Mouse (Mus musculus): ENCODE results near the gene Clcn3. TPM values are rescaled to one million over a fixed set of nuclear protein-coding genes. Genes with fewer than 3 reads are reported as not detected.

Clcn3 gene
- polyA plus RNA-seq, 1 experiment from 2014 or later, result 53.4 TPM

DNA sequence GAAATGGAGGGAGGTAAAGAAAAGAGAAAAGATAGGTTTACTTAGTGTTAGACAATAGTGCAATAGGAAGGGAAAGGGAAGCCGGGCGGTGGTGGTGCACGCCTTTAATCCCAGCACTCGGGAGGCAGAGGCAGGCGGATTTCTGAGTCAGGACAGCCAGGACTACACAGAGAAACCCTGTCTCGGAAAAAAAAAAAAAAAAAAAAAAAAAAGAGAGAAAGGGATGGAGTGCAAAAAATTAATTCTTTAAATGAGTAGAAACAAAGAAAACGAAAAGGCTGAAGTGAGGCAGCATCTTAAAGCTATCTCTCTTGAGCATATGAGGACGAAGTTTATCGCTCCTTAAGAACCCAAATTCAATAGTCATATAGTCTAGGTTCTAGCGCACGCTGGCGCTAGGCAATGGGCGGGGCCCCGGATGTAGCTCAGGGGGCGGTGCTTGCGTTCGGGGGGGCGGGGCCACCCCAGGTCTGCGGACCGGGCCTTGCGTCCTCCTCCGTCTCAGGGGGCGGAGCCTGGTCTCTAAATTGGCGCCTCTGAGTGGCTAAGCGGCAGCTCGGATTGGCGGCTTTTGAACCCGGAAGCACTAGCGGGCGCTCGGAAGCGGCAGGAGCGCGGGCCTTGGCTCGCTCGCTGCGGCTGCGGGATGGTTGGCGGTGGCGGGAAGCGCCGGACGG lies 93.1 kb downstream of the Clcn3 start, which contains the start of gene Hpf1:
TSS of gene Hpf1 (plus strand) at position 576 of the 677 bp plus-strand sequence.
- Histone ChIP-seq H3K27ac (peak within 1 kb of the TSS; percentile 75), H3K9ac (peak within 1 kb of the TSS; percentile 72), H3K27me3 (no peaks in the 10 kb centered on the region), H3K4me1 (peaks cover 24% of the 10 kb centered on the region), H3K4me3 (replicated peaks) (peak within 1 kb of the TSS; percentile 79), H3K36me3 (replicated peaks) (no peaks in the 10 kb centered on the region), H3K4me2 (peak within 1 kb of the TSS; percentile 72), H3K9me3 (no peaks in the 10 kb centered on the region)
- 5% methylated on average over 42 of the region's 43 CpGs for WGBS
- peak; percentile 98 for ATAC-seq (ENCODE audit: low FRiP score)

DNA sequence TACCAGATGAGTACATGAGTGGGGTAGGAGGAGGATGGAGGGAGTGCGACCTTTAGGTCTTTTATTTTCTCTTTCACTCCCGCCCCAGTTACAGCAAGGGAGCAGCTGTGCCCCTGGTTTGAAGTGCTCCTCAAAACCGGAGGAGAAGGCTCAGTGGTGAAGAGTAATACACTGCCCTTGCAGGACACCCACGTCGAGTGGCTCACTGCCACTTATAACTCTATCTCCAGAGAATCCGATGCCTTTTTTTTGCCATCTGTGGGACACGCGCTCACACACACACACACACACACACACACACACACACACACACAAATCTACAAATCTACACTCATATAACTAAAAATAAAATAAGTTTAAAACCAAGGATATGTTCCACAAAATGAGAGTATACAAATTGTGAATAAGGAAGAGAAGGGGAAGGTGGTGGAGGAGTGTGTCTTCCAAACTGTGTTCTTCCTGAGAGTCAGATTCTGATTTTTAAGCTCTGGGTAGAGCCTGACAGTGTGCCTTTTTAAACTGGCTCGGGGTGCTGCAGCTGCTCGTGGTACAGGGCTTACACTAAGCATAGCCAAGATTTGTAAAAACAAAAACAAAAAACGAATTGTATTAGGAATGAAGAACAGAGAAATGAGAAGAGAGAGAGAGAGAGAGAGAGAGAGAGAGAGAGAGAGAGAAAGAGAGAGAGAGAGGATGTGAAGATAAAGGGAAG lies 93.8 kb downstream of the Clcn3 start:
- no peak overlapping the region for H3K9ac ChIP-seq
- H3K27ac ChIP-seq, result no peak overlapping the region
- no peaks in the 10 kb centered on the region for H3K27me3 ChIP-seq
- H3K4me3 ChIP-seq (replicated peaks), result no peak overlapping the region
- no peak for ATAC-seq (ENCODE audit: low FRiP score)
- H3K4me2 ChIP-seq, result peak overlapping the region; percentile 72
- H3K9me3 ChIP-seq, result no peaks in the 10 kb centered on the region
- H3K4me1 ChIP-seq, result peaks cover 24% of the 10 kb centered on the region
- H3K36me3 ChIP-seq (replicated peaks), result no peaks in the 10 kb centered on the region
- 85% methylated on average over 11 of the region's 11 CpGs for WGBS

DNA sequence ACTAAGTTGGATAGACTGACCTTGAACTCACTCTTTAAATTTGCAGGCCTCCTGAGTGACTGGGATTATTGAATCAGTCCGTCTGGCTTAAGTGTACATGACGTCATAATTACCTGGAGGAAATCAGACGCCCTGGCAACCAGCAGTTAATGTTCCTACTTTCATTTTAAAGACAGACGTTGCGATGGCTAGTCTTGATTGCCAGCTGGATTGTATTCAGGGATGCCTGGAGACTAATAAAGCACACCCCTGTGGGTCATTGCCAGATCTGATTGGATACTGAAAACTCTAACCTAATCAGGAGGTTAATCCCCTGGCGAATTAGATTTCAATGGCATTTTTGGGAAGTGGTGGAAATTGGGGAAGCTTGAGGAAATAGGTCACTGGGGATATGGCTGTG lies 96.4 kb downstream of the Clcn3 start:
- ATAC-seq (ENCODE audit: low FRiP score), result no peak
- Histone ChIP-seq H3K9ac (no peak overlapping the region), H3K27ac (no peak overlapping the region), H3K4me1 (peaks cover 11% of the 10 kb centered on the region), H3K9me3 (no peaks in the 10 kb centered on the region), H3K27me3 (no peaks in the 10 kb centered on the region), H3K4me2 (no peak overlapping the region), H3K36me3 (replicated peaks) (no peaks in the 10 kb centered on the region), H3K4me3 (replicated peaks) (no peak overlapping the region)
- 45% methylated on average over 6 of the region's 6 CpGs for WGBS

GRCm38 (mm10) chr8:60883419-60884137 lies 99.5 kb downstream of the Clcn3 start:
- 68% methylated on average over 4 of the region's 4 CpGs for WGBS

DNA sequence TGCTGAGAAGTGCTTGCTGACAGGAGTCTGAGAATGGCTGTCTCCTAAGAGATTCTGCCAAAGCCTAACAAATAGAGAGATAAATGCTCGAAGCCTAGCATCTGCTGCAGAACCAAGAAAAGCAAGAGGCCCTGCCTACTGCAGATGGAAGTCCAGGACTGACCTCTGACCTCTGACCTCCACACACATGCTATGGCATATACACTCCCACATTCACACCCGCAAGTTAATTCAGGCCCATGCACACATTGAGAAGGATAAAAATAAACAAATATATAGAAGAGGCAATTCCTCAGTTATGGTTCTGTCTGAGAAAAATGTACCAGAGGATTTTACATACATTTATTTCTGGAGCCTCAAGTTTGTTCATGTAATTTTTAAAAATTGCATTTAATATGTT lies 104.5 kb downstream of the Clcn3 start:
- ATAC-seq (ENCODE audit: low FRiP score), result no peak
- H3K27me3 ChIP-seq, result no peaks in the 10 kb centered on the region

More at GRCm38 (mm10) chr8:60883419-60884137, 99.5 kb downstream of the Clcn3 start:
- no peak overlapping the region for H3K27ac ChIP-seq
- H3K4me3 ChIP-seq (replicated peaks), result no peak overlapping the region
- no peak for ATAC-seq (ENCODE audit: low FRiP score)
- H3K4me1 ChIP-seq, result no peaks in the 10 kb centered on the region
- H3K9me3 ChIP-seq, result no peaks in the 10 kb centered on the region
- H3K9ac ChIP-seq, result no peak overlapping the region
- no peaks in the 10 kb centered on the region for H3K36me3 ChIP-seq (replicated peaks)
- no peak overlapping the region for H3K4me2 ChIP-seq
- no peaks in the 10 kb centered on the region for H3K27me3 ChIP-seq

GRCm38 (mm10) chr8:60870231-60871193 lies 112.6 kb downstream of the Clcn3 start:
- Histone ChIP-seq H3K4me3 (replicated peaks) (no peak overlapping the region), H3K36me3 (replicated peaks) (no peaks in the 10 kb centered on the region), H3K4me2 (no peak overlapping the region), H3K27me3 (no peaks in the 10 kb centered on the region), H3K4me1 (no peaks in the 10 kb centered on the region), H3K9me3 (no peaks in the 10 kb centered on the region), H3K27ac (no peak overlapping the region), H3K9ac (no peak overlapping the region)
- WGBS, result 82% methylated on average over 13 of the region's 13 CpGs
- ATAC-seq (ENCODE audit: low FRiP score), result no peak

More for the DNA sequence above, 104.5 kb downstream of the Clcn3 start:
- Histone ChIP-seq H3K27ac (no peak overlapping the region), H3K4me2 (no peak overlapping the region), H3K36me3 (replicated peaks) (no peaks in the 10 kb centered on the region), H3K9me3 (no peaks in the 10 kb centered on the region), H3K4me3 (replicated peaks) (no peak overlapping the region), H3K4me1 (no peaks in the 10 kb centered on the region), H3K9ac (no peak overlapping the region)
- WGBS, result 96% methylated on average over 2 of the region's 2 CpGs

DNA sequence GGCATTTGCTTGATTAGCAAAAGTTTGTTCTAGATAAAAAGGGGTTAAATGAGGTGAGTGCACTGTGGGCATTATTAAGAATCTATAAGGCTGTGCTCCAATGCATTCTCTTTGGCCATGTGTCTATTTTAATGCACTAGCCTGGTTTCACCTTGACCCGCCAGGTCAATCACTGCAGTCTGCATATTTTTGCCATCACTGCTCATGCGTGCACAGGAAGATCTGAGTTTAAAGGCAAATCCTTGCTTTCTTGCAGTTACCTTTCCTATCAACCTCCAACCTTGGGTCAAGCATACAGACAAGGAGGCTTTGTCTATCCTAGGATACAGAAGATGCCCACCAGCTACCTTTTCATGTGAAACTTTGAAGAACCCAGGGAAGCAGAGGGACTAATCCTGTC lies 113.3 kb downstream of the Clcn3 start:
- Histone ChIP-seq H3K9ac (no peak overlapping the region), H3K27ac (no peak overlapping the region), H3K4me1 (no peaks in the 10 kb centered on the region), H3K9me3 (no peaks in the 10 kb centered on the region), H3K4me2 (no peak overlapping the region), H3K27me3 (no peaks in the 10 kb centered on the region), H3K4me3 (replicated peaks) (no peak overlapping the region), H3K36me3 (replicated peaks) (no peaks in the 10 kb centered on the region)
- no peak for ATAC-seq (ENCODE audit: low FRiP score)
- 82% methylated on average over 2 of the region's 2 CpGs for WGBS

- no peaks in the 10 kb centered on the region for H3K27me3 ChIP-seq
- ATAC-seq (ENCODE audit: low FRiP score), result no peak
- no peak overlapping the region for H3K9ac ChIP-seq
- no peaks in the 10 kb centered on the region for H3K4me1 ChIP-seq
- no peak overlapping the region for H3K27ac ChIP-seq
- no peaks in the 10 kb centered on the region for H3K36me3 ChIP-seq (replicated peaks)
- H3K4me3 ChIP-seq (replicated peaks), result no peak overlapping the region
- H3K9me3 ChIP-seq, result no peaks in the 10 kb centered on the region
- H3K4me2 ChIP-seq, result no peak overlapping the region
- WGBS, result 85% methylated on average over 4 of the region's 4 CpGs
Observed at GRCm38 (mm10) chr8:60868236-60868965, 114.7 kb downstream of the Clcn3 start.

DNA sequence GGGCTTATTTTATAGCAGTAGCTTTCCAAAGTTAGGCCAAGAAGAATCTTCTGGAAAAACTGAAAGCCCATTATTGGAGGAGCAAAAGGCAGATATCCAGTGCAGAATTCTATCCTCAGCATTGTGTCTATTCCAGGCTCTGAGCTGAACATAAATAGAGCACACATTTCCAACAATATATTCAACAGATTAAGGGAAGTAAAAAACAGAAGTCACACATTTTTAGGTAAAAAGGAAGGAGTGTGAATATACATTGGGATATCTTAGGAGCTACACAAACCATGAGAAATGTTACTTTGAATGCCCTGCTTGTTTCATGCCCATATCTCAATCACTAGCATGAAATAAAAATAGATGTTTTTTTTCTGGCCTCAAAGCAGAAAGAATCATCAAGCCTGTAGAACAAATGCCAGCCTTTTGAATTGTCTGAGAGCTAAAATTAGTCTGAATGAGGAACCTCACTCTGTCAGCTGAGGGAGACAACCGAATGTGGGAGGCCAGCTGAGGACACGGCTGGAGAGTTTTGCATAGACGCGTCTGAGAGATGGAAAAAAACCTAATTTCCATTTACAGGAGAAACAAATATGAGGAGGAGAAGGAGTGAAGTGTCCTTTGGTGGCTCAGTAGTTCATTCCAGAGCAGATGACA lies 115.5 kb downstream of the Clcn3 start:
- no peak overlapping the region for H3K9ac ChIP-seq
- no peaks in the 10 kb centered on the region for H3K27me3 ChIP-seq
- 80% methylated on average over 4 of the region's 4 CpGs for WGBS
- H3K4me1 ChIP-seq, result no peaks in the 10 kb centered on the region
- H3K27ac ChIP-seq, result no peak overlapping the region
- ATAC-seq (ENCODE audit: low FRiP score), result no peak
- no peak overlapping the region for H3K4me3 ChIP-seq (replicated peaks)
- no peaks in the 10 kb centered on the region for H3K36me3 ChIP-seq (replicated peaks)
- no peaks in the 10 kb centered on the region for H3K9me3 ChIP-seq
- H3K4me2 ChIP-seq, result no peak overlapping the region

DNA sequence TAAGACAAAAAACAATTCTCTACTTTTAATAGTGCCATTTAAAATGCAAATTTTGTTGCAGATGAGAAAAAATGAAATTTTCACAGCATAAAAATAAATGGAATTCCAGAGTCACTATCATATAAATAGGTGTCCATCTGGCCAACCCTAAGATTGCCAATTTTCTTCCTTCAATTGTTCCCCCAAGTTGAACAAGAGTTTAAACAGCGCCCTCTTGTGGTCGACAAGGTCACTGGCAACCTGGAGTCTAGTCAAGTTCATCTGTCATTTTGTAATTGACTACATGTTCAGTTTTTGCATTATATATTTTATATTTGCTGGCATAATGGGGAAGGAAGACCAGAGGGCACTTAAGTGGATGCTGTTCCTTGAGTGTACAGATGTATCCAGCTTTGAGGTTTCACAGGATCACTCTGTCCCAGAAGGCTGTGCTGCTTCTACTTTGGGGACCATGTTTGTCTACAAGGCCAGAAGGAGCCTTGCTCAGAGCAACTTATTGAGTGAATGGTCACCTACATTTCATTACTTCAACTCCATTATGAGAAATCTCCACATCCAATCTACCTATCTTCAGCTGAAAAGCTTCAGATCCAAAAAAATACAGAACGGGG lies 117.5 kb downstream of the Clcn3 start:
- Histone ChIP-seq H3K27me3 (no peaks in the 10 kb centered on the region), H3K9ac (no peak overlapping the region), H3K4me2 (no peak overlapping the region), H3K36me3 (replicated peaks) (no peaks in the 10 kb centered on the region), H3K4me3 (replicated peaks) (no peak overlapping the region), H3K9me3 (no peaks in the 10 kb centered on the region), H3K4me1 (no peaks in the 10 kb centered on the region), H3K27ac (no peak overlapping the region)
- WGBS, result 31% methylated on average over 3 of the region's 3 CpGs
- ATAC-seq (ENCODE audit: low FRiP score), result peak; percentile 71

All from forebrain, embryonic 12.5 days (tissue).